Mouse (Mus musculus): ENCODE measurements around the gene Mpp4.

GRCm38 (mm10) chr1:59169586-59169985, 6.4 kb upstream of the Mpp4 start:
- no peak for TF ChIP-seq CEBPB (IDR thresholded peaks at IDR 0.05; ENCODE audit: insufficient read depth, poor library complexity, severe bottlenecking)
- TF ChIP-seq POLR2A (IDR thresholded peaks at IDR 0.05; ENCODE audit: insufficient read length, low read depth) = no peak
- TF ChIP-seq USF1 (IDR thresholded peaks at IDR 0.05; ENCODE audit: low read depth) = no peak
- no peak for TF ChIP-seq MYOD1 (IDR thresholded peaks at IDR 0.05; ENCODE audit: control insufficient read depth in 1 of 3, insufficient read length in 2 of 3, low read depth in 2 of 3)
- no peak for TF ChIP-seq TCF3 (IDR thresholded peaks at IDR 0.05; ENCODE audit: insufficient read length, low read depth)
- TF ChIP-seq POLR2AphosphoS2 (IDR thresholded peaks at IDR 0.05; ENCODE audit: insufficient read length, low read depth) = no peak
- TF ChIP-seq SRF (IDR thresholded peaks at IDR 0.05; ENCODE audit: control insufficient read depth, insufficient read length, low read depth) = no peak
- no peak for TF ChIP-seq MAX (IDR thresholded peaks at IDR 0.05; ENCODE audit: low read depth)
- no peak for TF ChIP-seq MYOG (IDR thresholded peaks at IDR 0.05; ENCODE audit: control insufficient read depth in 1 of 3, insufficient read depth in 1 of 3, insufficient read length in 2 of 3, low read depth in 2 of 3)
- TF ChIP-seq REST (IDR thresholded peaks at IDR 0.05; ENCODE audit: insufficient read depth, insufficient read length) = no peak
